Mouse (Mus musculus) gastrocnemius, postnatal 36 days (tissue): Measurements from ENCODE around the gene Trmt11. TPM values are rescaled to one million over a fixed set of nuclear protein-coding genes. Genes with fewer than 3 reads are reported as not detected.
"Not testable (repeated sequence)": the region's sequence is repeated elsewhere in the genome, so short reads cannot be mapped to it uniquely, and the experiment has no call there.

Source experiments
- DNase-seq, 2 experiments: peaks; one replicate each; pipeline ENCODE4 v3.0.0; 2022
- intact Hi-C: fragments of 180-260 bp; cut with DNase I; formaldehyde crosslinking; loops from one replicate; pipeline ENCODE4 v1.15.1; 2025
- long read RNA-seq, 2 experiments: library from polyadenylated mRNA; stranded (forward); transcript quantifications; one replicate each; pipeline ENCODE4 v2.0.0; 2021
- total RNA-seq, 2 experiments: library from RNA; stranded (reverse); gene quantifications; 2 replicates each; pipeline ENCODE4 v1.2.3; 2021

Trmt11 gene
- 1 to 10 TPM; 2.7 to 4.2 TPM for total RNA-seq
- long read RNA-seq, experiment 1, partial matches to known transcripts: 2 of 4 reads
- long read RNA-seq, experiment 1, other reads (novel, unspliced or antisense): 0 of 4 reads
- long read RNA-seq, experiment 2, transcript Trmt11-201 (13 exons, 2,359 nt): major isoform, 5 of 8 reads
- long read RNA-seq, experiment 2, partial matches to known transcripts: 3 of 8 reads
- long read RNA-seq, experiment 2, other reads (novel, unspliced or antisense): 0 of 8 reads

- peak; percentile 86 to 87 for DNase-seq
- intact Hi-C loops: no loop called here
Measured at GRCm38 (mm10) chr10:30600542-30600966, at the start of gene Trmt11. Gene Trmt11, minus strand, starts transcription at chr10:30600749.

DNA sequence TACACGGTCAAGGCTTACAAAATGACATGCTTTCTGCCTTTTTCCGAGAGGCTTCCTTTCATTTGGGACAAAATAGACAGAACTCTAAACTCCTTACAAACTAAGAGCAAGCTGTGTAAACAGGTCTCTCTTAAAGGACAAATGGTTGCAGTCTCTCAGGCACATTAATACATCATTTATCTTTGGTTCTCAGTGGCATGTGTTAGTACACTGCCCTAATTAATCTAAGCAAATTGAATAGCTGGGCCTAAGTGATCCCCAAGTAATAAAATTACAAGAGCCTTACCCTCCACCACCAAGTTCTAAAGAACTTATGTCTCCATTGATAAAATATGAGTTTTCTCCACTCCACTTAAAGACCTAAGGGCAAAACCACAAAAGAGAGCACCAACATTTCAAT lies 47.1 kb upstream of the Trmt11 start:
- intact Hi-C loops: no loop called here

DNA sequence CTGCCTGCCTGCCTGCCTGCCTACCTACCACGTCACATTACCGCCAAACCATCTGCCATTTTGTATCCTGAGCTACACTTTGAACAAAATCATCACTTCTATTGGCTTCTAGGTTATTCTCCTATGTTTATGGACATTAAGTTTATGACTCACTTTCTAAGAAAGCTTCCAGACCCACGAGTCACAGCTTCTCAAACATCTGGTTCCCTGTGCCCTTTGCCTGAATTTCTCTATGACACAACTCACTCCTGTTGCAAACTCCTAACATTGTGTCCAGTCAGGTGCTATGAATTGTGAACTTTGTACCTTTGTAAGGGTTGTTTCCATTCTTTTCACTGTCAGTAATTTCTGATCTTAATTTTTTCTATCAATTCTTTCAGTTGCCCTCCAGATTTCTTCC lies 37.7 kb upstream of the Trmt11 start:
- DNase-seq: no peak
- intact Hi-C loops: no loop called here

More for the DNA sequence above, 47.1 kb upstream of the Trmt11 start:
- no peak for DNase-seq

DNA sequence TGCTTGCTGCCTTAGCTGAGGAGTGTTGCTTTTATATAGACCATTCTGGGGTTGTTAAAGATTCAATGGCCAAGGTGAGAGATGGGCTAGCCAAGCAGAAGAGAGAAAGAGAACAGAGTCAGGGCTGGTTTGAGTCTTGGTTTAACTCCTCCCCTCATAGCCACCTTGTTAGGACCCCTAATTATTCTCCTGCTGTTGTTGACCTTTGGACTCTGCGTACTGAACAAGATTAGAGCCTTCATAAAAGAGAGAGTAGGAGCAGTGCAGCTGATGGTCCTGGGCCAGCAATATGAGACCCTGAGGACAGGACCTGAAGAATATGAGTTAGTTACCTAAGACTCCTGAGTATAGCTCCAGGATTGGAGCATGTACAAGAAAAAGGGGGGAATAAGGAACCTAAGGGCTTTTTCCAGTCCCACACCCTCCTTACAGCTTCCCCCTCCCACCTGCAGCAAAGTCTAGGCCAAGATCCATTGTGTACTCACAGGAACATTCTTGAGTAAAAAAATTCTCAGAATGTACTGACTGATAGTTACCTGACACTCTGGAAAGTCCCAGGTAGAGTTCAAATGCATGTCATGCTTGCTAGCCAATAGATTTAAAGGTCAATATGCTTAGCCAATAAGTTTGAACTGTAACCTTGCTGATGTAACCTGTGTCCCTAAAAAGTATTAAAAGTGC lies 36.1 kb upstream of the Trmt11 start:
- intact Hi-C loops, DNase-seq: not testable (repeated sequence)

GRCm38 (mm10) chr10:30632718-30633117 lies 32.2 kb upstream of the Trmt11 start:
- intact Hi-C loops: no loop called here
- no peak for DNase-seq

GRCm38 (mm10) chr10:30629977-30630376 lies 29.4 kb upstream of the Trmt11 start:
- intact Hi-C loops: no loop called here

DNA sequence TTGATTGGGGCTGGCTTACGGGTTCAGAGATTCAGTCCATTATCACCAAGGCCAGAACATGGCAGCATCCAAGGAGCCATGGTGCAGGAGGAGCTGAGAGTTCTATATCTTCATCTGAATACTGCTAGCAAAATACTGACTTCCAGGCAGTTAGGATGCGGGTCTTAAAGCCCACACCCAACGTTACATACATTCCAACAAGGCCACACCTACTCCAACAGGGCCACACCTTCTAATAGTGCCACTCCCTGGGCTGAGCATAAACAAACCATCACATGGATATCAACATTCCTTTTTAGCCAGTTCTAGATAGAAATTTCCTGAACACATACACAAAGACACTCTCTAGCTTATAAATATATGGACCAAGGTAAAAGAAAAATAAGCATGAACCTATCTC lies 29.0 kb upstream of the Trmt11 start, which contains the start of gene Hint3:
Hint3 (minus strand) TSS at position 120 of the 400 bp plus-strand sequence.
- intact Hi-C loops: no loop called here
- DNase-seq: no peak

More at GRCm38 (mm10) chr10:30629977-30630376, 29.4 kb upstream of the Trmt11 start:
- no peak for DNase-seq

GRCm38 (mm10) chr10:30628444-30628843 lies 27.9 kb upstream of the Trmt11 start:
- DNase-seq, intact Hi-C loops: not testable (repeated sequence)

- no peak for DNase-seq
- intact Hi-C loops: no loop called here
Measured at GRCm38 (mm10) chr10:30627548-30627947, 27.0 kb upstream of the Trmt11 start.

- intact Hi-C loops: loop anchor here (5.0 kb wide), 1 partner anchor 93 kb away; no protein-coding TSS in a partner anchor
- no peak for DNase-seq
Measured at GRCm38 (mm10) chr10:30624161-30625019, 23.8 kb upstream of the Trmt11 start.

- no peak for DNase-seq
- intact Hi-C loops: loop anchor here (5.0 kb wide), 1 partner anchor 94 kb away; no protein-coding TSS in a partner anchor
Measured at GRCm38 (mm10) chr10:30622928-30623327, 22.4 kb upstream of the Trmt11 start.

DNA sequence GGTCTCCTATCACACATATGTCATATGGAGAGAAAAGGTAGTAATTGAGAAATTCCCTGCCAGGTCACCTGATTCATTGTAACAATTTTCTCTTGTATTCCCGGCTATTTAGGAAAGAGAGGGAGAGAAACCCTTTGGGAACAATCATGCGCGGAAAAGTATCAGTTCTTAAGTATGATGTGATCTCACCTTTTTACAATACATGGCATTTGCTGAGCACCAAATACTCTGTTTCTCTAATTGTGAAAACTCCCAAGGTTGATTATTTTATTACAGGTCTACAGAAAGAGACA lies 18.3 kb upstream of the Trmt11 start:
- intact Hi-C loops: loop anchor here (10.0 kb wide), 1 partner anchor 186 kb away; the partner anchor contains the start of gene Ncoa7
- no peak for DNase-seq

DNA sequence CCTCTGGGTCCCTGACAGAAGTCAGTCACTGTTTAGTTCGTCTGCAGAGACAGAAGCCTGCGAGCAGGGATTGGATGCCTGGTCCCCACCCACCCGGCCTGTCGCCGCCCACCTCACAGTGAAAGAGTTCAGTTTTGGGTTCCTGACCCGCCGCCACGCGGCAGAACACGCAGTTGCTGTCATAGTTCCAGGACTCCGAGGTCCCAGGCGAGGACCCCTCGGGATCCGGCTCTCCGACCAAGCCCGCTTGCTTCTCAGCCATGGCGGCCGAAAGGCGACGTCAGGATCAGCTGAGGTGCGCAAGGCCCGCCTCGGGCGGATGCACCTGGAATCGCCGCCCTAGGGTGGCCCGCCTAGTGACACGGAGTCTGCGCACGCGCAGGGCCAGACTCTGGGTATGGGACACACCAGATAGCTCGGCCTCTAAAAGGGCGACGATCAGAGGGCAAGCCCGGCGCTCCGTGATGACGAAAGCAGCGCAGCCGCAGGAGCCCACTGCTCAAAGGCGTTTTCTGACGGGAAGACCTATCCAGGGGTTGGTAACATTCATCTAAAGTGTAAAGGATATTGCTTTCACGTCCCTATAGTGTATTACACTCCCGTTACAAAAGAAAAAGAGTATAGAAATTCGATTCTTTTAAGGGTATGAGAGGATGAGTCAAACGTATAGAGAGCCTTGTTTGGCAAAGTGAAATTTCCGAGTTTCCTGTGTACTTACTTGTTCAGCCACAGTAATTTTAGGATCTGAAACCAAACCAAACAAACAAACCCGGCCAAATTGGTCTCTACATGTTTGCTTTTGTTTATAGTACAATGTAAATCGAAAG lies 17.8 kb upstream of the Trmt11 start:
- peak; percentile 96 to 98 for DNase-seq
- intact Hi-C loops: loop anchor here (10.0 kb wide), 1 partner anchor 186 kb away; the partner anchor contains the start of gene Ncoa7

DNA sequence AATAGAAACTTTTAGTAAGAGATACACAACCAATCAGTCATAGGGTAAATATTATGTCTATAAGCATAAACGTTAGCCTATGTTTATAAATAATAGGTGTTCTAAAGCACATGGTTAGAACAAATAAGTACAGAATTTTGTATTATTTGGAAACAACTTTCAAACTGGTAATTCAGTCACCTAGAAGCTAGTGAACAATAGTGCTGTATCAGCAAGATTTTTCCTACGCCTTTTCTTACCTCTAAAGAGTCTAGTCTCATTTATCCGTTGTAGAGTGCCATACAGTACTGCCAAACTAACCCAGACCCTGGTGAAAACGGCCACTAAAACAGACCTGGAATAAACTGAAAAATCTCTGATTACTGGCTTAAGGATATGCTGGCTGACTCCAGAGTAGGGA lies 12.5 kb upstream of the Trmt11 start:
- no peak for DNase-seq
- intact Hi-C loops: loop anchor here (10.0 kb wide), 1 partner anchor 192 kb away; the partner anchor contains the start of gene Ncoa7

GRCm38 (mm10) chr10:30609614-30610013 lies 9.1 kb upstream of the Trmt11 start:
- no peak for DNase-seq
- intact Hi-C loops: loop anchor here (10.0 kb wide), 1 partner anchor 195 kb away; the partner anchor contains the start of gene Ncoa7

GRCm38 (mm10) chr10:30608109-30608508 lies 7.6 kb upstream of the Trmt11 start:
- intact Hi-C loops: no loop called here
- no peak for DNase-seq

DNA sequence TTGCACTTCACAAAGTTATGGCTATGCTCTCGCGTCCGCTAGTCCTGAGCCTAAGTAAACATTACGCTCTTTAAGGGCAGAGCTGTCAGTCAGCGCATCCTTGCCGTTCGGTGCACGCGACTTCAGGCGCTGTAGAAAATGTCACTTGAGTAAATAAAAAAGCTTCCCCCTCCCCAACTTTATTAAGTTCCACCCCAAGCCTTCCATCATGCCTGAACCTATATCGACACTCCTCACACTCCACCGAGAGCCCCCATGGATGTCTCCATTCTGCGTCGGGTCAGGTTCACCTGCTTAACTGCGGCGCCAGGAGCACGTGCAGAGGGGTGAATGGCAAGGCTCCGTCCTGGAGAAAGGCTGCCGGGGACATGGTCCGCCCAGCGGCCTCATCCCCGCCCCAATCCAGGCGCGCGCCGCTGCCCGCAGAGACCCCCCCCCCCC lies 435 bp downstream of the Trmt11 start:
- intact Hi-C loops: no loop called here

GRCm38 (mm10) chr10:30587037-30587436 lies 13.5 kb downstream of the Trmt11 start:
- intact Hi-C loops: no loop called here
- no peak for DNase-seq

More for the DNA sequence above, 435 bp downstream of the Trmt11 start:
- no peak for DNase-seq

DNA sequence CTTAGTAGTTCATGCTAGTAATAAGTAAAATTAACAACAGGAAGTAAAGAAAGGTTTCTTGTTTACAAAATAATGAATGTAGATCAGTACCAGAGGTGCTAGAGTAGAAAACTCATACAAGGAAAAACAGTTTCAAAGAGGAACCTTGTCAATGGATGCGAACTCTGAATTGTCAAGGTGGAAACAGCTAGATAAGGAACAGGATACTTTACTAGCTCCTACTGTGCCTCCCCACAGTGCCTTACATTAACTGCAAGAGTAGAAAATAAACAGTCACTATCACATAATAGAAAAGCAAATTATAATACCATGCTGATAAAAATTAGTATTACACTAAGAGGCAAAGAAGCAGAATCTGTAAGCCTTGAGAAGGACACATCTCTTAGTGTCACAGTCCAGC lies 14.9 kb downstream of the Trmt11 start:
- intact Hi-C loops: no loop called here
- DNase-seq: no peak
